Comparison of ENCODE assay signal across 19 mouse cellular contexts in the genomic region with DNA sequence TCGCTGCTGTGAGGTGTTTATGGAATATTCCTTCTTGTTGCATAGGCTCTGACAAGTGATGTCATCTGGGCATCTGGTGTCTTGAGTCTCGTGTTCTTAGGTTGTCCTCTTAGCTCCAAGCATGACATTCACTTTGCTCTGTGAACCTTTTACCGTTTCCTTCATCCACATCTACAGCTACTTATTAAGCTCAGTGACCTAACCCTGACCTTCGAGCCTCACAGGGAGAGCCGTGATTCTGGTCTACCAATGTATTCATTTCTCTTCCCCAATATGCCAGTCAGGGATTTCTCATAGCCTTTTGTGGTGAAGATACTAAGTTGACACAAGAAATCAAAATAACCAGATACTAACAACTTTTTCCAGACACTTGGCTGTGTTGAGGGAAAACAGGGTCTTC.
"Had no signal": no experiment of that assay in that cellular context is flagged by ENCODE, and none has a peak within 500 bp of the region (broad histone marks: within the 10 kb centered on the region; RNA-seq: fewer than 3 reads in every experiment).

No protein-coding gene starts in this region.

- ATAC-seq: midbrain, embryonic 16.5 days had no signal

- H3K27me3 ChIP-seq: midbrain, embryonic 12.5 days; neural tube, embryonic 13.5 days; neural tube, embryonic 15.5 days had no signal

- DNase-seq: lung, adult 18-20 months; lung, embryonic 14.5 days; lung, postnatal 10 days; lung, postnatal 4 days; midbrain, embryonic 14.5 days; retina, postnatal 1 day; right cerebral cortex, adult 18-20 months; right cerebral cortex, postnatal 25 days; right cerebral cortex, postnatal 4 days; spleen, adult 18-20 months; thymus, adult 18-20 months; thymus, postnatal 14 days; thymus, postnatal 36 days had no signal

- H3K36me3 ChIP-seq: midbrain, embryonic 10.5 days; midbrain, embryonic 12.5 days; neural tube, embryonic 13.5 days; neural tube, embryonic 15.5 days had no signal

- H3K9ac ChIP-seq: lung, embryonic 14.5 days; midbrain, embryonic 12.5 days; neural tube, embryonic 13.5 days; neural tube, embryonic 15.5 days had no signal

- H3K4me2 ChIP-seq: lung, embryonic 14.5 days; midbrain, embryonic 12.5 days; neural tube, embryonic 13.5 days; neural tube, embryonic 15.5 days had no signal

- H3K4me3 ChIP-seq: midbrain, embryonic 10.5 days; midbrain, embryonic 12.5 days; myocyte; neural tube, embryonic 13.5 days; neural tube, embryonic 15.5 days had no signal

- H3K27ac ChIP-seq: midbrain, embryonic 10.5 days; midbrain, embryonic 12.5 days; neural tube, embryonic 13.5 days; neural tube, embryonic 15.5 days had no signal

- H3K9me3 ChIP-seq: midbrain, embryonic 10.5 days; midbrain, embryonic 12.5 days; neural tube, embryonic 13.5 days; neural tube, embryonic 15.5 days had no signal

- H3K4me1 ChIP-seq: neural tube, embryonic 13.5 days; neural tube, embryonic 15.5 days had no signal
